In genomic region chr3:104674329-104675220, GRCm38 (mm10) we compare ENCODE assay signal across 8 mouse cellular contexts. TPM values are rescaled to one million over a fixed set of nuclear protein-coding genes. Genes with fewer than 3 reads are reported as not detected.
DNase-seq lines count a peak whose midpoint lies in the region; ATAC-seq and TF ChIP-seq lines count a peak whose summit lies in the region.

No protein-coding gene starts in this region.

- WGBS in heart, postnatal 0 days: 13% methylated on average over 14 of the region's 14 CpGs
- WGBS in midbrain, embryonic 15.5 days: 30% methylated on average over 14 of the region's 14 CpGs

- DNase-seq in retina, adult 2 months (ENCODE audit: low read depth, low spot score): peak; percentile 71
- DNase-seq in retina, embryonic 14.5 days (ENCODE audit: low spot score): no peak
- DNase-seq in embryo, embryonic 11 days: peak; percentile 55
- peak; percentile 42 for DNase-seq in heart, postnatal 0 days (ENCODE audit: low spot score)
- DNase-seq in kidney, postnatal 36 days: peak; percentile 80 to 82
- no peak for DNase-seq in thymus, postnatal 10 days (ENCODE audit: low spot score in 2 of 2)
- DNase-seq in thymus, adult 18-20 months: no peak

- TF ChIP-seq EP300 in heart, postnatal 0 days (IDR thresholded peaks at IDR 0.05; ENCODE audit: low read depth): no peak

- peak overlapping the region; percentile 72 for H3K27ac ChIP-seq in heart, postnatal 0 days (ENCODE audit: low read depth)
- H3K27ac ChIP-seq in midbrain, embryonic 15.5 days: no peak overlapping the region

- peak; percentile 37 for ATAC-seq in heart, postnatal 0 days (ENCODE audit: insufficient read depth, low read depth)
- ATAC-seq in midbrain, embryonic 15.5 days (replicated peaks): peak; percentile 1; the same call in 1 of the 2 replicates

- H3K27me3 ChIP-seq in heart, postnatal 0 days (ENCODE audit: control insufficient read depth, insufficient read depth, low read length): no peaks in the 10 kb centered on the region
- H3K27me3 ChIP-seq in midbrain, embryonic 15.5 days (replicated peaks): no peaks in the 10 kb centered on the region

- peak overlapping the region; percentile 83 for H3K4me2 ChIP-seq in heart, postnatal 0 days (ENCODE audit: low read depth, low read length)
- H3K4me2 ChIP-seq in midbrain, embryonic 15.5 days: peak overlapping the region; percentile 70

- peak overlapping the region; percentile 34; the same call in 1 of the 2 replicates for H3K9ac ChIP-seq in heart, postnatal 0 days (replicated peaks; ENCODE audit: low read depth, low read length)
- peak overlapping the region; percentile 55 for H3K9ac ChIP-seq in midbrain, embryonic 15.5 days

- 0 out of 2 replicates have a peak, but pooled peaks have one; percentile 8 for TF ChIP-seq CTCF in heart, postnatal 0 days (IDR thresholded peaks at IDR 0.05; ENCODE audit: low read depth)

- no peaks in the 10 kb centered on the region for H3K9me3 ChIP-seq in heart, postnatal 0 days (replicated peaks; ENCODE audit: control insufficient read depth, low read length)
- no peaks in the 10 kb centered on the region for H3K9me3 ChIP-seq in midbrain, embryonic 15.5 days

- no peaks in the 10 kb centered on the region for H3K36me3 ChIP-seq in heart, postnatal 0 days (replicated peaks; ENCODE audit: control insufficient read depth, insufficient read depth, low read length)
- H3K36me3 ChIP-seq in midbrain, embryonic 15.5 days (replicated peaks): no peaks in the 10 kb centered on the region

- H3K4me1 ChIP-seq in heart, postnatal 0 days (ENCODE audit: control insufficient read depth, insufficient read depth): peaks cover 7% of the 10 kb centered on the region
- H3K4me1 ChIP-seq in midbrain, embryonic 15.5 days: peaks cover 11% of the 10 kb centered on the region

- peak overlapping the region; percentile 49 for H3K4me3 ChIP-seq in heart, postnatal 0 days (ENCODE audit: low read depth, low read length)
- peak overlapping the region; percentile 40 for H3K4me3 ChIP-seq in midbrain, embryonic 15.5 days

RNA-seq across cellular contexts. Expression of gene Slc16a1, which starts 36.1 kb away (rescaled TPM):
- total RNA-seq in heart, postnatal 0 days (2014; rRNA removed; ENCODE audit: low replicate concordance): 213 and 255 TPM in 2 replicates
- 73.4 and 104 TPM in 2 replicates for polyA plus RNA-seq in heart, postnatal 0 days (2015; fragmentation: Nextera tagmentation; extraction: Ambion mirVana)
- polyA plus RNA-seq in midbrain, embryonic 15.5 days (2015; fragmentation: Nextera tagmentation; extraction: Ambion mirVana): 9.0 and 9.7 TPM in 2 replicates

Comparison
In these comparisons a context has a peak if more than half of its experiments do, and no peak if none do; other contexts are left out.
1. DNase-seq: peak in retina, adult 2 months (single experiment), embryo, embryonic 11 days (single experiment), heart, postnatal 0 days (single experiment) and kidney, postnatal 36 days (2 of 2); none in retina, embryonic 14.5 days (single experiment), thymus, postnatal 10 days (0 of 2) and thymus, adult 18-20 months (0 of 2).